Mouse (Mus musculus) CH12.LX (cell line): Measurements from ENCODE around the gene Wnk1. TPM values are rescaled to one million over a fixed set of nuclear protein-coding genes. Genes with fewer than 3 reads are reported as not detected.

Source experiments
- DNase-seq: peaks from one replicate; pipeline ENCODE4 v3.0.0-alpha.2; 2013; ENCODE audit errors: extremely low read depth
- H3K27ac ChIP-seq: 2 replicates; pipeline ENCODE4 v1.5.1; 2012; ENCODE audit warnings: low read depth, mild to moderate bottlenecking, control low read depth, moderate library complexity; ENCODE audit not compliant: insufficient read depth
- H3K27me3 ChIP-seq: replicated peaks from 2 replicates; pipeline ENCODE3; 2012; ENCODE audit warnings: inconsistent platforms
- H3K36me3 ChIP-seq, 2 experiments: replicated peaks in 1 of 2; 2 replicates each; pipeline versions ENCODE3 to v1.6.1; 2012; ENCODE audit warnings: inconsistent platforms in 1 of 2, low read length in 1 of 2, mild to moderate bottlenecking in 1 of 2, mixed read lengths in 1 of 2, moderate library complexity in 1 of 2; ENCODE audit not compliant: control insufficient read depth in 1 of 2, insufficient read depth in 1 of 2
- H3K4me1 ChIP-seq, 2 experiments: 2 replicates each; pipeline ENCODE4 v1.6.1; 2012; ENCODE audit warnings: inconsistent platforms in 1 of 2, moderate library complexity in 1 of 2; ENCODE audit not compliant: insufficient read depth in 2 of 2, control insufficient read depth in 1 of 2
- H3K4me2 ChIP-seq: 2 replicates; pipeline ENCODE4 v1.6.1; 2012; ENCODE audit warnings: low read depth, mild to moderate bottlenecking, control low read depth; ENCODE audit not compliant: poor library complexity, insufficient read depth, severe bottlenecking
- H3K4me3 ChIP-seq, 3 experiments: fragments of 150-350 bp in 1 of 3; sonication (generic) in 1 of 3; replicated peaks in 1 of 3; 2 replicates each; pipeline versions ENCODE3 to v1.5.1; 2011 to 2012; ENCODE audit warnings: low read depth in 2 of 3, low read length in 2 of 3, mild to moderate bottlenecking in 2 of 3, moderate library complexity in 2 of 3, control low read depth in 1 of 3, improper control_type of control experiment in 1 of 3, inconsistent platforms in 1 of 3, mixed read lengths in 1 of 3; ENCODE audit not compliant: poor library complexity in 1 of 3
- H3K79me2 ChIP-seq: replicated peaks from 2 replicates; pipeline ENCODE4 v1.6.1; 2012; ENCODE audit warnings: mild to moderate bottlenecking, moderate library complexity; ENCODE audit not compliant: control insufficient read depth, poor library complexity, insufficient read depth, severe bottlenecking; ENCODE audit errors: extremely low read depth
- H3K9ac ChIP-seq: 2 replicates; pipeline ENCODE4 v1.6.1; 2012; ENCODE audit warnings: low read depth, mild to moderate bottlenecking, control low read depth, moderate library complexity; ENCODE audit not compliant: insufficient read depth
- H3K9me3 ChIP-seq: replicated peaks from 2 replicates; pipeline ENCODE3; 2012; ENCODE audit warnings: low read length, inconsistent platforms, mixed read lengths
- BHLHE40 ChIP-seq: IDR thresholded peaks from 2 replicates; pipeline ENCODE4 v1.6.1; 2011; ENCODE audit warnings: mild to moderate bottlenecking, low read depth, low read length, improper control_type of control experiment
- CHD1 ChIP-seq: IDR thresholded peaks from 2 replicates; pipeline ENCODE4 v1.6.1; 2012; ENCODE audit warnings: low read depth, low read length, improper control_type of control experiment, inconsistent platforms
- CHD2 ChIP-seq: IDR thresholded peaks from 2 replicates; pipeline ENCODE4 v1.6.1; 2011; ENCODE audit warnings: low read length, improper control_type of control experiment
- E2F4 ChIP-seq: IDR thresholded peaks from 2 replicates; pipeline ENCODE4 v1.6.1; 2011; ENCODE audit warnings: low read depth, low read length, improper control_type of control experiment; ENCODE audit not compliant: insufficient replicate concordance
- ELF1 ChIP-seq: IDR thresholded peaks from 2 replicates; pipeline ENCODE4 v1.6.1; 2014; ENCODE audit warnings: low read depth, mild to moderate bottlenecking, inconsistent platforms, low read length, improper control_type of control experiment
- GABPA ChIP-seq: IDR thresholded peaks from 2 replicates; pipeline ENCODE4 v1.6.1; 2012; ENCODE audit warnings: low read depth, low read length, improper control_type of control experiment, inconsistent platforms; ENCODE audit not compliant: insufficient replicate concordance
- HCFC1 ChIP-seq: IDR thresholded peaks from 2 replicates; pipeline ENCODE4 v1.6.1; 2012; ENCODE audit warnings: low read depth, mild to moderate bottlenecking, inconsistent platforms, low read length, improper control_type of control experiment
- IRF4 ChIP-seq: IDR thresholded peaks from 2 replicates; pipeline ENCODE4 v1.6.1; 2014; ENCODE audit warnings: low read depth, mild to moderate bottlenecking, inconsistent platforms, low read length, improper control_type of control experiment
- JUN ChIP-seq: IDR thresholded peaks from 2 replicates; pipeline ENCODE4 v1.6.1; 2011; ENCODE audit warnings: low read depth, mild to moderate bottlenecking, low read length, improper control_type of control experiment, moderate library complexity; ENCODE audit not compliant: insufficient read depth
- JUND ChIP-seq: conservative IDR thresholded peaks from 2 replicates; pipeline ENCODE4 v1.6.1; 2011; ENCODE audit warnings: low read depth, low read length, improper control_type of control experiment
- KAT2A ChIP-seq: IDR thresholded peaks from 2 replicates; pipeline ENCODE4 v1.6.1; 2012; ENCODE audit warnings: low read length, improper control_type of control experiment, inconsistent platforms; ENCODE audit not compliant: insufficient replicate concordance
- MAFK ChIP-seq: IDR thresholded peaks from 2 replicates; pipeline ENCODE4 v1.6.1; 2011; ENCODE audit warnings: low read length, improper control_type of control experiment; ENCODE audit not compliant: insufficient replicate concordance
- MAX ChIP-seq: IDR thresholded peaks from 2 replicates; pipeline ENCODE4 v1.6.1; 2011; ENCODE audit warnings: low read length, improper control_type of control experiment
- MEF2A ChIP-seq: IDR thresholded peaks from 2 replicates; pipeline ENCODE4 v1.6.1; 2014; ENCODE audit warnings: low read depth, mild to moderate bottlenecking, inconsistent platforms, low read length, improper control_type of control experiment, borderline replicate concordance
- MXI1 ChIP-seq: IDR thresholded peaks from 2 replicates; pipeline ENCODE4 v1.6.1; 2011; ENCODE audit warnings: mild to moderate bottlenecking, low read depth, low read length, improper control_type of control experiment
- MYC ChIP-seq: IDR thresholded peaks from 2 replicates; pipeline ENCODE4 v1.6.1; 2011; ENCODE audit warnings: low read depth, mild to moderate bottlenecking, improper control_type of control experiment, low read length
- NRF1 ChIP-seq: IDR thresholded peaks from 2 replicates; pipeline ENCODE4 v1.6.1; 2014; ENCODE audit warnings: low read depth, mild to moderate bottlenecking, inconsistent platforms, low read length, improper control_type of control experiment, moderate library complexity
- PAX5 ChIP-seq: IDR thresholded peaks from 2 replicates; pipeline ENCODE4 v1.6.1; 2012; ENCODE audit warnings: low read length, inconsistent platforms, mixed read lengths
- POLR2AphosphoS2 ChIP-seq: IDR thresholded peaks from 2 replicates; pipeline ENCODE4 v1.6.1; 2011; ENCODE audit warnings: low read depth, low read length, improper control_type of control experiment
- RAD21 ChIP-seq: IDR thresholded peaks from 2 replicates; pipeline ENCODE4 v1.6.1; 2011; ENCODE audit warnings: low read depth, mild to moderate bottlenecking, low read length, improper control_type of control experiment, moderate library complexity
- TBP ChIP-seq: conservative IDR thresholded peaks from 2 replicates; pipeline ENCODE4 v1.6.1; 2011; ENCODE audit warnings: low read depth, low read length, improper control_type of control experiment
- TCF12 ChIP-seq: IDR thresholded peaks from 2 replicates; pipeline ENCODE4 v1.6.1; 2014; ENCODE audit warnings: low read depth, mild to moderate bottlenecking, inconsistent platforms, low read length, improper control_type of control experiment
- UBTF ChIP-seq: IDR thresholded peaks from 2 replicates; pipeline ENCODE4 v1.6.1; 2012; ENCODE audit warnings: low read depth, mild to moderate bottlenecking, inconsistent platforms, low read length, improper control_type of control experiment, moderate library complexity
- USF2 ChIP-seq: conservative IDR thresholded peaks from 2 replicates; pipeline ENCODE4 v1.6.1; 2011; ENCODE audit warnings: low read depth, low read length, improper control_type of control experiment
- ZC3H11A ChIP-seq: IDR thresholded peaks from 2 replicates; pipeline ENCODE4 v1.6.1; 2012; ENCODE audit warnings: low read depth, mild to moderate bottlenecking, inconsistent platforms, low read length, improper control_type of control experiment
- ZKSCAN1 ChIP-seq: IDR thresholded peaks from 2 replicates; pipeline ENCODE4 v1.6.1; 2012; ENCODE audit warnings: low read depth, inconsistent platforms, low read length, improper control_type of control experiment, borderline replicate concordance
- ZNF384 ChIP-seq: IDR thresholded peaks from 2 replicates; pipeline ENCODE4 v1.6.1; 2012; ENCODE audit warnings: low read depth, low read length, improper control_type of control experiment, inconsistent platforms
- dilution Hi-C: fragments of 300-500 bp; cut with MboI; formaldehyde crosslinking; loops from 2 replicates; pipeline ENCODE4 v1.14.3; 2020; ENCODE audit warnings: low sequenced_read_pairs; ENCODE audit not compliant: extremely low pct_unique_long_range_greater_than_20kb, extremely low pct_ligation_motif_present
- in situ Hi-C: fragments of 300-500 bp; cut with MboI; formaldehyde crosslinking; loops from 3 replicates; pipeline ENCODE4 v1.14.3; 2019; ENCODE audit warnings: low sequenced_read_pairs, low pct_ligation_motif_present, low pct_unique_long_range_greater_than_20kb, mixed read lengths
- polyA plus RNA-seq: library from polyadenylated mRNA; unstranded; fragments of >175 nt; gene quantifications from 2 replicates; pipeline ENCODE4 v1.2.1, GENCODE M21; 2012; ENCODE audit warnings: low read depth; ENCODE audit not compliant: insufficient read length
- total RNA-seq, 2 experiments: library from RNA; depleted of rRNA; stranded (reverse); fragments of 300-350 nt in 1 of 2; fragments of >200 nt in 1 of 2; gene quantifications; 2 replicates each; pipeline ENCODE4 v1.2.3; 2012 to 2014

The Wnk1 gene
- total and polyA plus RNA-seq, 3 experiments, result 97.2 to 216 (median 125) TPM

GRCm38 (mm10) chr6:120022042-120022441 lies 16.4 kb downstream of the Wnk1 start:
- H3K27me3 ChIP-seq, result no peaks in the 10 kb centered on the region
- no peak overlapping the region for H3K9ac ChIP-seq
- H3K4me1 ChIP-seq, result peaks cover 8 to 47% of the 10 kb centered on the region in 2 experiments; a peak in 3 of 4 replicates
- in situ Hi-C loops, result no loop called here
- no peak overlapping the region for H3K27ac ChIP-seq
- no peak overlapping the region for H3K4me2 ChIP-seq
- peaks cover 67% of the 10 kb centered on the region for H3K79me2 ChIP-seq
- TF ChIP-seq GABPA (no peak), ZKSCAN1 (no peak), RAD21 (no peak), CHD1 (no peak), ELF1 (no peak), E2F4 (no peak), MAX (no peak), ZC3H11A (no peak), CHD2 (no peak), JUND (no peak), BHLHE40 (no peak), HCFC1 (no peak), UBTF (no peak), NRF1 (no peak), TCF12 (no peak), MEF2A (no peak), KAT2A (no peak), JUN (no peak), MXI1 (no peak)
- DNase-seq, result no peak
- H3K36me3 ChIP-seq, result peaks cover 20 to 52% of the 10 kb centered on the region in 2 experiments
- no peaks in the 10 kb centered on the region for H3K9me3 ChIP-seq
- dilution Hi-C loops, result no loop called here
- H3K4me3 ChIP-seq, result no peak overlapping the region

GRCm38 (mm10) chr6:120019697-120020096 lies 18.8 kb downstream of the Wnk1 start:
- no peak for DNase-seq
- H3K9ac ChIP-seq, result no peak overlapping the region
- in situ Hi-C loops (no loop called here), dilution Hi-C loops (no loop called here)
- H3K27me3 ChIP-seq, result no peaks in the 10 kb centered on the region
- H3K27ac ChIP-seq, result no peak overlapping the region
- peaks cover 2 to 30% of the 10 kb centered on the region in 2 experiments; a peak in 3 of 4 replicates for H3K4me1 ChIP-seq
- H3K4me2 ChIP-seq, result no peak overlapping the region
- H3K9me3 ChIP-seq, result peaks cover 4% of the 10 kb centered on the region
- peaks cover 64% of the 10 kb centered on the region for H3K79me2 ChIP-seq
- H3K36me3 ChIP-seq, result peaks cover 17 to 47% of the 10 kb centered on the region in 2 experiments
- TF ChIP-seq ZC3H11A (no peak), UBTF (no peak), USF2 (no peak), IRF4 (no peak), HCFC1 (no peak), POLR2AphosphoS2 (no peak), TBP (no peak), PAX5 (no peak), MAFK (no peak), CHD2 (no peak), BHLHE40 (no peak), ZNF384 (no peak), MXI1 (no peak), MEF2A (no peak), MYC (no peak), JUND (no peak)
- TF ChIP-seq, all 38 proteins: peak for 0
- no peak overlapping the region for H3K4me3 ChIP-seq
